Mouse (Mus musculus) small intestine, adult 2 months (tissue): ENCODE results near the gene Lix1l.

Experiments used
- CTCF ChIP-seq: fragments of 200-500 bp; IDR thresholded peaks from 2 replicates; pipeline ENCODE4 v1.5.1; 2012; ENCODE audit warnings: low read depth, mild to moderate bottlenecking, control low read depth, inconsistent platforms, low read length, moderate library complexity, mixed read lengths; ENCODE audit not compliant: insufficient replicate concordance, insufficient read length; ENCODE audit errors: extremely low read depth
- POLR2A ChIP-seq: fragments of 200-500 bp; IDR thresholded peaks from 2 replicates; pipeline ENCODE4 v1.6.1; 2012; ENCODE audit warnings: low read depth, mild to moderate bottlenecking, control low read depth, inconsistent platforms, low read length, moderate library complexity

GRCm38 (mm10) chr3:96635906-96636305, 35.0 kb downstream of the Lix1l start:
- TF ChIP-seq CTCF, result no peak
- no peak for TF ChIP-seq POLR2A
